Mouse (Mus musculus) thymus, adult 2 months (tissue): ENCODE results near the gene Yars. TPM values are rescaled to one million over a fixed set of nuclear protein-coding genes. Genes with fewer than 3 reads are reported as not detected.

Source experiments
- DNase-seq: peaks from one replicate; pipeline ENCODE4 v3.0.0; 2021
- H3K27ac ChIP-seq: fragments of 200-500 bp; 2 replicates; pipeline ENCODE4 v1.5.1; 2012; ENCODE audit warnings: low read length, control low read depth; ENCODE audit not compliant: control insufficient read depth, insufficient read depth
- H3K27me3 ChIP-seq: fragments of 200-500 bp; 2 replicates; pipeline ENCODE4 v1.6.1; 2012; ENCODE audit warnings: mild to moderate bottlenecking, low read length, moderate library complexity, mixed read lengths; ENCODE audit not compliant: control insufficient read depth, insufficient read depth
- H3K36me3 ChIP-seq: fragments of 200-500 bp; 2 replicates; pipeline ENCODE4 v1.6.1; 2012; ENCODE audit warnings: mild to moderate bottlenecking, low read length, moderate library complexity; ENCODE audit not compliant: control insufficient read depth, insufficient read depth
- H3K4me1 ChIP-seq: fragments of 200-500 bp; replicated peaks from 2 replicates; pipeline ENCODE4 v1.6.1; 2012; ENCODE audit warnings: low read length; ENCODE audit not compliant: control insufficient read depth, insufficient read depth
- H3K4me3 ChIP-seq: fragments of 200-500 bp; 2 replicates; pipeline ENCODE4 v1.5.1; 2012; ENCODE audit warnings: mild to moderate bottlenecking, low read length, control low read depth, moderate library complexity; ENCODE audit not compliant: control insufficient read depth, insufficient read depth
- CTCF ChIP-seq: fragments of 200-500 bp; IDR thresholded peaks from 2 replicates; pipeline ENCODE4 v1.5.1; 2012; ENCODE audit warnings: mild to moderate bottlenecking, control low read depth, low read length, moderate library complexity, borderline replicate concordance; ENCODE audit not compliant: control insufficient read depth, poor library complexity, insufficient read depth; ENCODE audit errors: extremely low read depth
- POLR2A ChIP-seq: fragments of 200-500 bp; IDR thresholded peaks from 2 replicates; pipeline ENCODE4 v1.6.1; 2012; ENCODE audit warnings: mild to moderate bottlenecking, low read length, control low read depth, moderate library complexity; ENCODE audit not compliant: control insufficient read depth, poor library complexity, insufficient read depth; ENCODE audit errors: extremely low read depth
- WGBS: fragments of 180-500 bp; shearing (Covaris S2); methylation state at CpG from one replicate; pipeline ENCODE4 v1.1.7; 2018; 5-methylcytosine and 5-hydroxymethylcytosine counted together
- polyA plus RNA-seq: library from polyadenylated mRNA; depleted of rRNA; stranded (reverse); fragments of >200 nt; gene quantifications from 2 replicates; pipeline ENCODE4 v1.2.3, GENCODE M21; 2012

Gene Yars
- polyA plus RNA-seq, 1 experiment: 17.6 TPM

GRCm38 (mm10) chr4:129188041-129188659 is 1.4 kb upstream of the Yars start:
- WGBS: 37% methylated on average over 5 of the region's 5 CpGs
- Histone ChIP-seq H3K27me3 (no peaks in the 10 kb centered on the region), H3K36me3 (peaks cover 4% of the 10 kb centered on the region; the same call in 1 of the 2 replicates), H3K4me1 (peaks cover 7% of the 10 kb centered on the region), H3K4me3 (no peak overlapping the region), H3K27ac (no peak overlapping the region)
- no peak for DNase-seq
- TF ChIP-seq POLR2A (no peak), CTCF (no peak)

GRCm38 (mm10) chr4:129188803-129189541 is 588 bp upstream of the Yars start:
- Histone ChIP-seq H3K4me3 (peak overlapping the region; percentile 96), H3K27me3 (no peaks in the 10 kb centered on the region), H3K36me3 (no peaks in the 10 kb centered on the region), H3K4me1 (peaks cover 7% of the 10 kb centered on the region), H3K27ac (peak overlapping the region; percentile 23; the same call in 1 of the 2 replicates)
- DNase-seq: peak; percentile 59
- TF ChIP-seq POLR2A (no peak), CTCF (peak; percentile 44; the same call in 1 of the 2 replicates)
- WGBS: under 1% methylated on average over 63 of the region's 74 CpGs

- Histone ChIP-seq H3K27ac (no peak overlapping the region), H3K36me3 (no peaks in the 10 kb centered on the region), H3K4me3 (peak overlapping the region; percentile 80), H3K27me3 (no peaks in the 10 kb centered on the region), H3K4me1 (peaks cover 7% of the 10 kb centered on the region)
- TF ChIP-seq CTCF (no peak), POLR2A (no peak)
- WGBS: 0% methylated on average over 12 of the region's 12 CpGs
- DNase-seq: no peak
Observed at GRCm38 (mm10) chr4:129190538-129190937, 978 bp downstream of the Yars start.

GRCm38 (mm10) chr4:129191691-129192090 is 2.1 kb downstream of the Yars start:
- H3K27me3 ChIP-seq: no peaks in the 10 kb centered on the region
- TF ChIP-seq CTCF (no peak), POLR2A (no peak)
- peaks cover 7% of the 10 kb centered on the region for H3K4me1 ChIP-seq
- H3K36me3 ChIP-seq: no peaks in the 10 kb centered on the region; the same call in 1 of the 2 replicates
- 94% methylated on average over 5 of the region's 5 CpGs for WGBS
- DNase-seq: no peak
- H3K4me3 ChIP-seq: no peak overlapping the region
- no peak overlapping the region for H3K27ac ChIP-seq

- Histone ChIP-seq H3K4me3 (no peak overlapping the region), H3K36me3 (peaks cover 8% of the 10 kb centered on the region), H3K27me3 (no peaks in the 10 kb centered on the region), H3K27ac (no peak overlapping the region), H3K4me1 (peaks cover 5% of the 10 kb centered on the region)
- TF ChIP-seq CTCF (no peak), POLR2A (no peak)
- 100% methylated on average over 1 of the region's 1 CpGs for WGBS
- DNase-seq: no peak
Observed at GRCm38 (mm10) chr4:129194280-129194679, 4.7 kb downstream of the Yars start.

- Histone ChIP-seq H3K36me3 (peaks cover 18% of the 10 kb centered on the region), H3K4me3 (no peak overlapping the region), H3K27me3 (no peaks in the 10 kb centered on the region), H3K4me1 (no peaks in the 10 kb centered on the region), H3K27ac (no peak overlapping the region)
- DNase-seq: no peak
- WGBS: 96% methylated on average over 6 of the region's 6 CpGs
- TF ChIP-seq CTCF (no peak), POLR2A (no peak)
Observed at GRCm38 (mm10) chr4:129197514-129197913, 8.0 kb downstream of the Yars start.
